Mouse (Mus musculus) midbrain, embryonic 13.5 days (tissue): Measurements from ENCODE around the gene Pgls. TPM values are rescaled to one million over a fixed set of nuclear protein-coding genes. Genes with fewer than 3 reads are reported as not detected.
A peak's percentile ranks its signal among the peaks of the same experiment; 100 is the strongest.

Experiments used
- ATAC-seq: fragments of 200-750 bp; cut with Nextera tagmentation; 2 replicates; pipeline ENCODE4 v1.8.0; 2017; ENCODE audit warnings: mild to moderate bottlenecking, moderate TSS enrichment, moderate library complexity
- H3K27ac ChIP-seq: fragments of 300-500 bp; sonication (generic); 2 replicates; pipeline ENCODE4 v1.5.1; 2015; ENCODE audit warnings: inconsistent platforms, mild to moderate bottlenecking, moderate library complexity
- H3K27me3 ChIP-seq: fragments of 300-500 bp; sonication (generic); 2 replicates; pipeline ENCODE4 v1.6.1; 2015; ENCODE audit warnings: mild to moderate bottlenecking, inconsistent platforms
- H3K36me3 ChIP-seq: fragments of 300-500 bp; sonication (generic); 2 replicates; pipeline ENCODE4 v1.6.1; 2015; ENCODE audit warnings: mild to moderate bottlenecking, inconsistent platforms
- H3K4me1 ChIP-seq: fragments of 300-500 bp; sonication (generic); replicated peaks from 2 replicates; pipeline ENCODE4 v1.6.1; 2015; ENCODE audit warnings: inconsistent platforms
- H3K4me2 ChIP-seq: fragments of 300-500 bp; sonication (generic); replicated peaks from 2 replicates; pipeline ENCODE4 v1.6.1; 2015; ENCODE audit warnings: moderate library complexity, mild to moderate bottlenecking, inconsistent platforms
- H3K4me3 ChIP-seq: fragments of 300-500 bp; sonication (generic); replicated peaks from 2 replicates; pipeline ENCODE4 v1.5.1; 2015; ENCODE audit warnings: mild to moderate bottlenecking, inconsistent platforms
- H3K9ac ChIP-seq: fragments of 300-500 bp; sonication (generic); replicated peaks from 2 replicates; pipeline ENCODE4 v1.6.1; 2015; ENCODE audit warnings: mild to moderate bottlenecking, inconsistent platforms
- H3K9me3 ChIP-seq: fragments of 300-500 bp; sonication (generic); 2 replicates; pipeline ENCODE4 v1.6.1; 2016; ENCODE audit warnings: mild to moderate bottlenecking, inconsistent platforms
- WGBS: fragments of 180-500 bp; shearing (Covaris S2); methylation state at CpG from one replicate; pipeline ENCODE4 v1.1.7; 2015; 5-methylcytosine and 5-hydroxymethylcytosine counted together
- polyA plus RNA-seq: library from polyadenylated mRNA; unstranded; fragments of >200 nt; fragmentation: Nextera tagmentation; extraction: Ambion mirVana; gene quantifications from 2 replicates; pipeline ENCODE4 v1.2.1, GENCODE M21; 2015

The Pgls gene
- polyA plus RNA-seq, 1 experiment from 2014 or later, result 208 TPM

- peak overlapping the region; percentile 80 for H3K27ac ChIP-seq
- peak; percentile 89 for ATAC-seq
- under 1% methylated on average over 41 of the region's 41 CpGs for WGBS
Observed at GRCm38 (mm10) chr8:71570291-71570954, 21.6 kb upstream of the Pgls start.

GRCm38 (mm10) chr8:71572077-71572476 is 19.9 kb upstream of the Pgls start:
- ATAC-seq, result no peak
- no peak overlapping the region for H3K9ac ChIP-seq
- H3K36me3 ChIP-seq, result no peaks in the 10 kb centered on the region
- H3K4me1 ChIP-seq, result peaks cover 43% of the 10 kb centered on the region
- 85% methylated on average over 2 of the region's 2 CpGs for WGBS
- no peak overlapping the region for H3K4me3 ChIP-seq
- H3K4me2 ChIP-seq, result peak overlapping the region; percentile 82; the same call in 1 of the 2 replicates
- peak overlapping the region; percentile 52; the same call in 1 of the 2 replicates for H3K27ac ChIP-seq
- peaks cover 18% of the 10 kb centered on the region for H3K27me3 ChIP-seq
- no peaks in the 10 kb centered on the region for H3K9me3 ChIP-seq

More at GRCm38 (mm10) chr8:71570291-71570954, 21.6 kb upstream of the Pgls start:
- peak overlapping the region; percentile 68 for H3K4me3 ChIP-seq
- no peaks in the 10 kb centered on the region for H3K9me3 ChIP-seq
- no peaks in the 10 kb centered on the region for H3K36me3 ChIP-seq
- peak overlapping the region; percentile 82 for H3K4me2 ChIP-seq
- H3K4me1 ChIP-seq, result peaks cover 43% of the 10 kb centered on the region
- H3K9ac ChIP-seq, result peak overlapping the region; percentile 78
- H3K27me3 ChIP-seq, result peaks cover 20% of the 10 kb centered on the region

GRCm38 (mm10) chr8:71572847-71573633 is 18.9 kb upstream of the Pgls start:
- WGBS, result 76% methylated on average over 9 of the region's 9 CpGs

DNA sequence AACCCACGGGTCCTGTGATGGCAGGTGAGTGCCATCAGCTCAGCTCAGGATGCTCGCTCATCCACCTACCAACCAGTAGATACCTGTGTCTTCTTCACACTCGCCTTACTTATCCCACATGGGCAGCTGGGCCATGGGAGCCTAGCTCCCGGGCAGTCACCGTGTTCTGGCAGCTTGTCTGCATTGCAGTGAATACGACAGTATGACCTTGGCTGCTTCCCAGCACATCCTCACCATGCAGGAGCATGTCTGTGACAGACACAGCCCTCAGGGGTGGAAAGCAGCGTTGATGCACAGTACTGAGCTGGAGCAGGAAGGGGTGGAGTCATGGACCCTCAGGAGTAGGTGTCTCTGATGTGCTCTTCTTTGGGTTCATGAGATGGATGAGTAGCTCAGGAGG is 17.6 kb upstream of the Pgls start:
- no peak for ATAC-seq
- Histone ChIP-seq H3K36me3 (peaks cover 2% of the 10 kb centered on the region; the same call in 1 of the 2 replicates), H3K27me3 (no peaks in the 10 kb centered on the region), H3K4me2 (no peak overlapping the region), H3K4me3 (no peak overlapping the region), H3K27ac (no peak overlapping the region), H3K4me1 (peaks cover 36% of the 10 kb centered on the region), H3K9ac (0 out of 2 replicates have a peak overlapping the region, but pooled peaks have one; percentile 8), H3K9me3 (no peaks in the 10 kb centered on the region)
- WGBS, result 84% methylated on average over 7 of the region's 7 CpGs

More at GRCm38 (mm10) chr8:71572847-71573633, 18.9 kb upstream of the Pgls start:
- H3K27me3 ChIP-seq, result peaks cover 10% of the 10 kb centered on the region; the same call in 1 of the 2 replicates
- peak overlapping the region; percentile 82 for H3K4me2 ChIP-seq
- H3K27ac ChIP-seq, result peak overlapping the region; percentile 60
- no peak for ATAC-seq
- H3K4me3 ChIP-seq, result no peak overlapping the region
- peaks cover 43% of the 10 kb centered on the region for H3K4me1 ChIP-seq
- H3K36me3 ChIP-seq, result no peaks in the 10 kb centered on the region
- H3K9ac ChIP-seq, result peak overlapping the region; percentile 25
- no peaks in the 10 kb centered on the region for H3K9me3 ChIP-seq

DNA sequence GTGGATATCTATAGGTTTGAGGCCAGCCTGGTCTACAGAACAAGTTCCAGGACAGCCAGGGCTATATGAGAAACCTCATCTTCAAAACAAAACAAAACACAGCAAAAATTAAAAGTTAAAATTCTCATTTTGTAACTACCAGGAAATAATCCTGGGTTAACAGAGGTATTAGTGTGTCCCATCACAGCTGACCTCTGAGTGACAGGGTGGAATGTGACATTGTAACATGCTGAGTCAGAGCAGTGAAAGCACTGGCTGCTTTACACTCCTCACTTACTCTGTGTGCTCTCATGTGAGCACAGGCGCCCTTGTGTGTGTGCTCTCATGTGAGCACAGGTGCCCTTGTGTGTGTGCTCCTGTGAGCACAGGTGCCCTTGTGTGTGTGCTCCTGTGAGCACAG is 17.0 kb upstream of the Pgls start:
- ATAC-seq, result no peak
- peaks cover 6% of the 10 kb centered on the region; the same call in 1 of the 2 replicates for H3K36me3 ChIP-seq
- no peaks in the 10 kb centered on the region for H3K9me3 ChIP-seq
- H3K27ac ChIP-seq, result no peak overlapping the region
- no peak overlapping the region for H3K4me2 ChIP-seq
- H3K9ac ChIP-seq, result no peak overlapping the region
- no peak overlapping the region for H3K4me3 ChIP-seq
- H3K4me1 ChIP-seq, result peaks cover 41% of the 10 kb centered on the region
- no peaks in the 10 kb centered on the region for H3K27me3 ChIP-seq
- 67% methylated on average over 1 of the region's 1 CpGs for WGBS

DNA sequence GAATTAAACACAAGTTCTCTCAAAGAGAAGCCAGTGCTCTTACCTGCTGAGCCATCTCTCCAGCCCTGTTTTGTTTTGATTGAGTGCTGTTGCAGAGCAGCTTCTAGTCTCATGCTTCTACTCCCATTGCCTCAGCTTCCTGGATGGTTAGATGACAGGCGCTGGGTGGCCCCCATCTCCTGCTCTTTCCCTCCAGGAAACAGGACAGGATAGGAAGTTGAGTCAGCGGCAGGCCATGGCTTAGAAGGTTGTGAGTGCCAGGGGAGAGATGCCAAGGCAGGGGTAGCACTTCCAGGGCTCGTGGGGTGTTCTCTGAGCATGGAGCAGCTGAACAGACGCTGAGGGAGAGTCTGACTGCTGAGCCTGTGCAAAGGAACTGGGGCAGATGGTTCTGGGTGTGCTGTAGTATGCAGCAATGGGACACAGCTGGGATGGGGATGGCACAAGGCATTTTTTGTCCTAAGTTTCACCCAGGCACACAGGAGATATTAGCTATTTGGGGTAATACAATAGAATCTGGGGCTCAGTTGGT is 14.1 kb upstream of the Pgls start:
- Histone ChIP-seq H3K9ac (no peak overlapping the region), H3K27me3 (no peaks in the 10 kb centered on the region), H3K36me3 (peaks cover 29% of the 10 kb centered on the region), H3K4me2 (no peak overlapping the region), H3K9me3 (no peaks in the 10 kb centered on the region), H3K27ac (no peak overlapping the region; the same call in 1 of the 2 replicates), H3K4me3 (no peak overlapping the region), H3K4me1 (peaks cover 24% of the 10 kb centered on the region)
- ATAC-seq, result no peak
- 85% methylated on average over 4 of the region's 4 CpGs for WGBS

- no peak overlapping the region for H3K27ac ChIP-seq
- H3K9me3 ChIP-seq, result no peaks in the 10 kb centered on the region
- no peaks in the 10 kb centered on the region for H3K27me3 ChIP-seq
- H3K4me3 ChIP-seq, result no peak overlapping the region
- H3K36me3 ChIP-seq, result peaks cover 33% of the 10 kb centered on the region
- H3K9ac ChIP-seq, result no peak overlapping the region
- no peak for ATAC-seq
- no peak overlapping the region for H3K4me2 ChIP-seq
- H3K4me1 ChIP-seq, result peaks cover 19% of the 10 kb centered on the region
- 87% methylated on average over 1 of the region's 1 CpGs for WGBS
Observed at GRCm38 (mm10) chr8:71579009-71579408, 13.0 kb upstream of the Pgls start.

DNA sequence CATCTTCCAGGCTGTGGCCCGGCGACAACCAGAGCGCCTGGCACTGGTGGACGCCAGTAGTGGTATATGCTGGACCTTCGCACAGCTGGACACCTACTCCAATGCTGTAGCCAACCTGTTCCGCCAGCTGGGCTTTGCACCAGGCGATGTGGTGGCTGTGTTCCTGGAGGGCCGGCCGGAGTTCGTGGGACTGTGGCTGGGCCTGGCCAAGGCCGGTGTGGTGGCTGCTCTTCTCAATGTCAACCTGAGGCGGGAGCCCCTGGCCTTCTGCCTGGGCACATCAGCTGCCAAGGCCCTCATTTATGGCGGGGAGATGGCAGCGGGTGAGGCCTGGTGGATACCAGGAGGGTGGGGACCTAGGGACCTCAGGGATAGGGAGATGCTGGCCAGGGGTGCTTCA is 12.5 kb upstream of the Pgls start:
- ATAC-seq, result 0 out of 2 replicates have a peak, but pooled peaks have one; percentile 8
- Histone ChIP-seq H3K9me3 (no peaks in the 10 kb centered on the region), H3K27ac (0 out of 2 replicates have a peak overlapping the region, but pooled peaks have one; percentile 5), H3K4me3 (no peak overlapping the region), H3K36me3 (peaks cover 37% of the 10 kb centered on the region), H3K27me3 (no peaks in the 10 kb centered on the region), H3K9ac (no peak overlapping the region), H3K4me1 (peaks cover 16% of the 10 kb centered on the region), H3K4me2 (no peak overlapping the region)
- WGBS, result 89% methylated on average over 14 of the region's 14 CpGs

- H3K4me3 ChIP-seq, result no peak overlapping the region
- ATAC-seq, result peak; percentile 38
- peaks cover 16% of the 10 kb centered on the region for H3K4me1 ChIP-seq
- no peak overlapping the region for H3K4me2 ChIP-seq
- H3K9ac ChIP-seq, result no peak overlapping the region
- 26% methylated on average over 9 of the region's 9 CpGs for WGBS
- H3K27me3 ChIP-seq, result no peaks in the 10 kb centered on the region
- peaks cover 44% of the 10 kb centered on the region for H3K36me3 ChIP-seq
- no peak overlapping the region for H3K27ac ChIP-seq
- no peaks in the 10 kb centered on the region for H3K9me3 ChIP-seq
Observed at GRCm38 (mm10) chr8:71580201-71580600, 11.8 kb upstream of the Pgls start.

GRCm38 (mm10) chr8:71586891-71587290 is 5.1 kb upstream of the Pgls start:
- H3K4me2 ChIP-seq, result no peak overlapping the region
- ATAC-seq, result no peak
- H3K4me1 ChIP-seq, result peaks cover 13% of the 10 kb centered on the region
- no peak overlapping the region for H3K4me3 ChIP-seq
- no peak overlapping the region for H3K27ac ChIP-seq
- 71% methylated on average over 2 of the region's 2 CpGs for WGBS
- no peaks in the 10 kb centered on the region for H3K9me3 ChIP-seq
- no peak overlapping the region for H3K9ac ChIP-seq
- peaks cover 48% of the 10 kb centered on the region for H3K36me3 ChIP-seq
- H3K27me3 ChIP-seq, result no peaks in the 10 kb centered on the region

GRCm38 (mm10) chr8:71588762-71589161 is 3.2 kb upstream of the Pgls start:
- Histone ChIP-seq H3K27ac (no peak overlapping the region), H3K9ac (no peak overlapping the region), H3K36me3 (peaks cover 41% of the 10 kb centered on the region), H3K4me1 (peaks cover 26% of the 10 kb centered on the region), H3K27me3 (no peaks in the 10 kb centered on the region), H3K4me2 (no peak overlapping the region), H3K9me3 (no peaks in the 10 kb centered on the region), H3K4me3 (no peak overlapping the region)
- 69% methylated on average over 3 of the region's 3 CpGs for WGBS
- no peak for ATAC-seq

GRCm38 (mm10) chr8:71591017-71591416 is 959 bp upstream of the Pgls start:
- H3K4me2 ChIP-seq, result peak overlapping the region; percentile 94
- 23% methylated on average over 5 of the region's 5 CpGs for WGBS
- peak overlapping the region; percentile 98 for H3K27ac ChIP-seq
- peak overlapping the region; percentile 75 for H3K4me3 ChIP-seq
- peaks cover 36% of the 10 kb centered on the region for H3K4me1 ChIP-seq
- ATAC-seq, result no peak
- peaks cover 23% of the 10 kb centered on the region for H3K36me3 ChIP-seq
- no peaks in the 10 kb centered on the region for H3K27me3 ChIP-seq
- no peaks in the 10 kb centered on the region for H3K9me3 ChIP-seq
- peak overlapping the region; percentile 96 for H3K9ac ChIP-seq
